Mouse (Mus musculus) mesoderm, embryonic 11.5 days (tissue): ENCODE measurements at regions not wholly inside any gene's neighbourhood (a gene's known extent, or its start where the extent isn't known, plus 50 kb on each side); places are given as distances from the start of the nearest gene placed in this dataset.
"Not testable (repeated sequence)": the region's sequence is repeated elsewhere in the genome, so short reads cannot be mapped to it uniquely, and the experiment has no call there.

Source experiments
- DNase-seq: peaks from one replicate; pipeline ENCODE4 v3.0.0-alpha.2; 2012; ENCODE audit warnings: low read depth, low spot score

- peak; percentile 15 for DNase-seq
Observed at GRCm38 (mm10) chrX:162359767-162360545, 200.4 kb upstream of the Nhs start.

- DNase-seq: peak; percentile 46
Observed at GRCm38 (mm10) chrX:162348341-162348740, 188.8 kb upstream of the Nhs start.

DNA sequence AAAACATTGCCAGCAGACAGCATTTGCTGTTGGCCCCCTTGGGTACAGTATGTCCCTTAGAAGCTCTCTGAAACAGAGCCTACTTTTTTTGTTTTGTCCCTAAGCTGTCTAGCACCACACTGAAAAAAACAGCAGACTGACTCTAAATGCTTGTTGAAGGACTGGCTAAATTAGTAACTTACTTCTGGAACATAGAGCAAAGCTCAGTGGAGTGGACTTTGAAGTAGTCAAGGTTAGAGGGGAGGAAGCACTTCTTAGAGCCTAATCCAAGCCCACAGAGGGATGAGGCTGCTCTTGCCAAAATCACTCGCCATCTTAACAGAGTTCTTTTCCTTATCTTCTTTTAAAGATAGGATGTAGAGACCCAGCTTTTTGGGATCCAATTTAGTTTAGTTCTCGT, 188.4 kb upstream of the Nhs start:
- no peak for DNase-seq

GRCm38 (mm10) chrX:162345497-162346143, 186.1 kb upstream of the Nhs start:
- DNase-seq: peak; percentile 3

DNA sequence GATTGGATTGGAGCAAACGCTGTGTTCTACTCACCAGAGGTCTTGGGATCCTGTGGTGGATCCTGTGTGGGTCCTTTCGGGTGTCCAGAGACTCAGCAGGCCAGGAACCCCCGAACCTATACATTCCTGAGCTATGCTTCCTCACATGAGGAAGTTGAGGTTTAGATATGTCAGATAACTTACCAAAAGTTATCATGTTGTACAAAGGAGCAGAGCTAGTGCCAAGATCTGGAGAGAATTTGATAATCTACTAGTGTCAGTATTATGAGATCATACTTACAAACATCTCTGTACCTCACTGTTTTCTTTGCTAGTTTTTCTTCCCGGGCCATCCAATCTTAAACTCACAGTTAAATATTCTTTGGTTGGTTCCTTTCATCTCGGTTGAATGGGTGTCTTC, 172.6 kb upstream of the Nhs start:
- no peak for DNase-seq

DNA sequence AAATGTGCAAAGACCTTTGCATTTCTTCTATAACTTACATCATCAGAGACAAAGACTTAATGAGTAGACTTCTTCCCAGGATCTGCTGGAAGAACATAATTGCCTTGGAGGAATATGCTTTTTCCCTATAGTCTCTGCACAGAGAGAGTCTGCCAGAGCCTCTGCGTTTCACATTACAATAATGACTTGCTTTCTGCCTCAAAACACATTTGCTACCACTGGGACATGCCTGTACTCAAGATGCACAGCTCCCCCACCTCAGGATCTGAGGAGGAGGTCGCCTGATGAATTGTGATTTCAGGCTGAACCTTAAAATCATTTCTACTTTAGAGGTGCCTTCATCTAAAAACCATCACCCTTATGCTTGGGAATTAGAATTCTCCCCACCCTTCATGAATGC, 148.1 kb upstream of the Nhs start:
- DNase-seq: no peak

DNA sequence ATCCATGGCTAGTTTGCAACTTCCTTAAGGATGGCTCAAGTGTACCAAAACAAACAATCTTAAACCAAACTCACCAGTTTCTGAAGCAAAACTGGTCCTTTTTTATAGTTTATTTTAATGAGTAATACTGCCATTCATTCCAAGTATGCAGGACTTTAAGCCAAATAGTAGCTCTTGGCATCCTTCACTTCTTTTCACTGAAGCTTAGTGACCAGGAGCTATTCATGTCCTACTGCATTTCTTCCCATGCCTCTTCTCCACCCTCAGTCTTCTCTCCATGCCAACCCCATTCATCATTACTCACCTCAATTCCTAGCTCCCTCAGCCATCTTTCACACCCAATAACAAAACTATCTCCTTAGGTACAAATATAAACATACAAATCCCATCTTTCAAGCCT, 144.6 kb upstream of the Nhs start:
- DNase-seq: no peak

- DNase-seq: no peak
Observed at GRCm38 (mm10) chrX:162302788-162303187, 143.3 kb upstream of the Nhs start.

- no peak for DNase-seq
Observed at GRCm38 (mm10) chrX:162291234-162291633, 131.7 kb upstream of the Nhs start.

DNA sequence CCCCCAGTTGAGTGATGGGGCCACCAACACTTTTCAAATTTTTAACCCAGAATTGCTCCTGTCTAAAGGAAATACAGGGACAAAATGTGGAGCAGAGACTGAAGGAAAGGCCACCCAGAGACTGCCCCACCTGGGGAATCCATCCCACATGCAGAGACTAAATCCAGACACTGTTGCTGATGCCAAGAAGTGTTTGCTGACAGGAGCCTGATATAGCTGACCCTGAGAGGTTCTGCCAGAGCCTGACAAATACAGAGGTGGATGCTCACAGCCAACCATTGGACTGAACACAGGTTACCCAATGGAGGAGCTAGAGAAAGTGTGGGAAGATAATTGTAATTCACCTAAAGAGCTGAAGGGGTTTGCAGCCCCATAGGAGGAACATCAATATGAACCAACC, 126.6 kb upstream of the Nhs start:
- not testable (repeated sequence) for DNase-seq

GRCm38 (mm10) chrX:162284252-162284651, 124.7 kb upstream of the Nhs start:
- no peak for DNase-seq

- no peak for DNase-seq
Observed at GRCm38 (mm10) chrX:162282690-162283089, 123.2 kb upstream of the Nhs start.

DNA sequence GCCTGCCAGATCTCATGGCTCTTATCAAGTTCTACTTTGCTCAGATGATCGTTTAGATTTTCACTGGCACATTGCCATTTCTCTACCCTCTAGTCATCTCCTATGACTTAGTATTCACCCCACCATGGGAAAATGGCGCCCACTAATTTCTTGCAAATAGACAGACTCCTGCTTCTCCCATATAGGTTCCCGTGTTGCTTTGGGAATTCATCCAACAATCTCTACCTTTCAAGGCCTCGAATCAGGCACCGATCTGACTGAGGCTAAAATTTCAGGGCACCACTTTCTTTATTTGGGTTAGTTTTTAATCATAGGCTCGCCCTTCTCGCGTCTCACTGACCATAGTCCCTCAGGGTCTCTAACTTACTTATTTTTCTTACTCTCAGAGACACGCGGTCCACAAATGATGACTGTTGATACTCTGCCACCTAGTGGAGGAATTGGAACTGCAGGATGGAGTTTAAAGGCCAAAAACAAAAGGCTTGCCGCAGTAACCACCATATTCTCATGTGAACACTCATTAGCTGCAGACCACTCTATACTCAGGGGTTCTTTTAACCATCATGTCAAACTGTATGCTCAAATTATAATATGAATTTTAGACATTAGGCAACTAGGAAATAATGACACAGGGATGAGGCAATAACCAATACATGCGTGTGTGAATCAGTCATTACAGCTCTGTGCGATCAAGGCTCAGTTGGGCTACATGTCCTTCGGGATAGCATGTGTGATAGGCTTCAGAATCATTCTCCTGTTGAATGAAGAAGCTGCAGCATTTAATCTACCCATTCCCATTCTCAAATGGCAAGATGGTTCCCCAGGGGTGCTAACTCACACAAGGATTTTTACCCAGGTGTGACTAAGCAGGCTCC, 119.5 kb upstream of the Nhs start:
- peak; percentile 65 for DNase-seq

DNA sequence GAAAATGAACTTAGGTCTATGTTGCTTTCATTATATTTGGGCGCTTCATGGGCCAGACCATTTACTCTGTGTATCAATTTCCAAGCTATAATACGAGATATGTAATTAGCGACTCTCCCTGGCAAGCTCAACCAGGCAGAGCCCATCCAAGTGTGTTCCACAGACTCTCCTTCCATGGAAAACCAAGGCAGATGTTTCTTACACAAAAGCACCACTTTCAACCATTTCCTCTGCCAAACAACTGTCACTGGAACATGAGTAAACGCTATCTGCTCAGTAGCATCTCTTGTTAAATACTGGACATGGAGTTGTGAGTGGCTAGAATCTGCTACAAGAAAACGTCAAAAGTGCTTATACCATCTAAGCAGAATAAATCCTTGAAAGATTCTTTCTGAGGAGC, 115.1 kb upstream of the Nhs start:
- DNase-seq: no peak

DNA sequence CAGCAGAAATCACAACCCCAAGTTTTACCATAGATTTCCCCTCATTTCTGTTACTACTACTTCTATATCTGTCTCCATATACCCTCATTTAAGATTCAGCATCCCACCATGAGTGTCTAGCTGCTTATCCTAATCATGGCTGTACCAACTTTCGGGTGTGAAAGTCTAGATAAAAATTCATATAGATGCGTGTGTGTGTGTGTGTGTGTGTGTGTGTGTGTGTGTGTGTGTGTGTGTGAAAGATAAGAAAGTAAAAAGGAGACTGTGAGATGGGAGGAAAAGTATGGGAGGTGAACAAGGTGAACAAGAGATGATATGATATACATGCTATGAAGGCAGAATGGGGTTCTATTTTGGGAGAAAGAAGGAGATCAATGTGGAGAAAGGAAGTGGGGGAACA, 111.7 kb upstream of the Nhs start:
- no peak for DNase-seq

DNA sequence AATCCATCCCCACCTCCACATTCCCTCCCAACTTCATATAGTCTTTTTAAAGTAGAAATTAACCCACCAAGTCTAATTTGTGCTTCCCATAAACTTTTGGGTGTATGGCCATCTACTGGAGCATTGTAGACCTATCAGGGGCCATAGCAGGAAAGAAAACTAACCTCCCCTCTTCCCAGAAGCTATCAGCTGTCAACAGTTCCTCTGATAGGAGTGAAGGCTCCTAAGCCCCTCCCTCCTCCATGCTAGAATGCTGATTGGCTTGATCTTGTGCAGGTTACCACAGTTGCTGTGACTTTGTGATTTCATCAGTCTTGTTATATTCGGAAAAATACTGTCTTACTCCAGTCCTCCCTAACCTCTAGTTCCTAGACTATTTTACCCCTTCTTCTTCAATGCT, 109.4 kb upstream of the Nhs start:
- DNase-seq: no peak

DNA sequence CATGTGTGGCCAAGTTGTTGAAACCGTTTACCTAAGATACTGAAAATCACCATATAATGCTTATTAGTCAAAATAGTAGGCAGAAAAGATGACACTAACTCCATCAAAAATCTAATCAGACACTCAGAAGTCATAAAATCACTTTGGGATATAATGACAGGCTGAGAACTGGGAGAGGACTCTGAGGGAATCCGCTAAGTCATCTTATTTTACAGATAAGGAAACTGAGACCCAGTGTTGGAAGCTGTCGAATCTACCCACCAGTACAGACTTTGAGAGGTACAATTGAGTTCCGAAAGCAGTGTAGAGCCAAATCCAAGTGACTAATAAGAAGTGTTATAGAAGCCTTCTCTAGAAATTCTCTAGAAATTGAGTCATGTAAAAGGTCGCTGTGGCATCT, 108.6 kb upstream of the Nhs start:
- DNase-seq: no peak

- DNase-seq: peak; percentile 24
Observed at GRCm38 (mm10) chrX:162267679-162268078, 108.1 kb upstream of the Nhs start.

DNA sequence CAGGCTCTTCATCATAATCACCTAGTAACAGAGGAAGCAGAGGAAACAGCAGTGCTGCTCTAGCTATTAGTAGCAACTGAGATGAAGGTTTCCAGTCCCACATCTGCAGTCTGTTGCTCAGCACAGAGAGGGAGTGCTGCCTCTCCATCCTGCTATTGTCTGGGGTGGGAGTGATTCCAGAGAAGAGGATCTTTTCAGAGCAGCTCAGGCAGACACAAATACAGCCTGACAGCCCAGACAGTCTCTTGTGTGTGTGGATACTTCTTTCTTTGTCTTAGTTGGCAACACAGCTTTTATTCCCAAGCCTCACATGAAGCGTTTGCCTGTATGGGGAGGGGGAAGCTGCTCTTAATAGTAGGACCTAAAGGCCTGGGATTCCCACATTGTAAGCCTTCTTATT, 107.2 kb upstream of the Nhs start:
- peak; percentile 16 for DNase-seq

- no peak for DNase-seq
Observed at GRCm38 (mm10) chrX:162257398-162257797, 97.9 kb upstream of the Nhs start.

GRCm38 (mm10) chrX:162255873-162256272, 96.3 kb upstream of the Nhs start:
- no peak for DNase-seq

GRCm38 (mm10) chrX:162241291-162241690, 81.8 kb upstream of the Nhs start:
- DNase-seq: no peak
